Mouse (Mus musculus) midbrain, embryonic 11.5 days (tissue): Measurements from ENCODE around the gene Sugct. TPM values are rescaled to one million over a fixed set of nuclear protein-coding genes. Genes with fewer than 3 reads are reported as not detected.

Source experiments
- ATAC-seq: fragments of 200-750 bp; cut with Nextera tagmentation; 2 replicates; pipeline ENCODE4 v1.8.0; 2017; ENCODE audit warnings: moderate TSS enrichment, moderate library complexity; ENCODE audit not compliant: low FRiP score
- DNase-seq: peaks from one replicate; pipeline ENCODE4 v3.0.0; 2015; ENCODE audit warnings: low spot score; ENCODE audit errors: missing footprints
- H3K27ac ChIP-seq: fragments of 300-500 bp; sonication (generic); 2 replicates; pipeline ENCODE4 v1.5.1; 2014; ENCODE audit warnings: low read depth, low read length
- H3K27me3 ChIP-seq: fragments of 300-500 bp; sonication (generic); 2 replicates; pipeline ENCODE4 v1.6.1; 2014; ENCODE audit warnings: mild to moderate bottlenecking, low read length, moderate library complexity, mixed read lengths; ENCODE audit not compliant: control insufficient read depth, insufficient read depth
- H3K36me3 ChIP-seq: fragments of 300-500 bp; sonication (generic); 2 replicates; pipeline ENCODE4 v1.6.1; 2014; ENCODE audit warnings: mild to moderate bottlenecking, low read length, moderate library complexity, mixed read lengths; ENCODE audit not compliant: control insufficient read depth, insufficient read depth
- H3K4me1 ChIP-seq: fragments of 300-500 bp; sonication (generic); 2 replicates; pipeline ENCODE4 v1.6.1; 2014; ENCODE audit warnings: low read length; ENCODE audit not compliant: control insufficient read depth, insufficient read depth
- H3K4me2 ChIP-seq: fragments of 300-500 bp; sonication (generic); 2 replicates; pipeline ENCODE4 v1.6.1; 2014; ENCODE audit warnings: mild to moderate bottlenecking, moderate library complexity
- H3K4me3 ChIP-seq: fragments of 300-500 bp; sonication (generic); 2 replicates; pipeline ENCODE4 v1.5.1; 2014; ENCODE audit warnings: low read depth, low read length
- H3K9ac ChIP-seq: fragments of 300-500 bp; sonication (generic); 2 replicates; pipeline ENCODE4 v1.6.1; 2014; ENCODE audit warnings: low read length
- H3K9me3 ChIP-seq: fragments of 300-500 bp; sonication (generic); 2 replicates; pipeline ENCODE4 v1.6.1; 2016; ENCODE audit warnings: low read length; ENCODE audit not compliant: control insufficient read depth
- WGBS: fragments of 180-500 bp; shearing (Covaris S2); extraction: QIAGEN DNeasy Blood & Tissue Kit; methylation state at CpG from one replicate; pipeline ENCODE4 v1.1.7; 2014; 5-methylcytosine and 5-hydroxymethylcytosine counted together
- polyA plus RNA-seq: library from polyadenylated mRNA; unstranded; fragments of >200 nt; fragmentation: Nextera tagmentation; extraction: Ambion mirVana; gene quantifications from 2 replicates; pipeline ENCODE4 v1.2.1, GENCODE M21; 2014

Sugct gene
- polyA plus RNA-seq, 1 experiment from 2014 or later: 3.3 TPM

- no peak overlapping the region for H3K9ac ChIP-seq
- no peak overlapping the region for H3K27ac ChIP-seq
- no peaks in the 10 kb centered on the region for H3K36me3 ChIP-seq
- H3K4me1 ChIP-seq: no peaks in the 10 kb centered on the region
- no peaks in the 10 kb centered on the region for H3K27me3 ChIP-seq
- no peak overlapping the region for H3K4me3 ChIP-seq
- ATAC-seq: no peak
- no peak for DNase-seq
- no peak overlapping the region for H3K4me2 ChIP-seq
- H3K9me3 ChIP-seq: no peaks in the 10 kb centered on the region
Measured at GRCm38 (mm10) chr13:17638008-17638407, 57.3 kb downstream of the Sugct start.

GRCm38 (mm10) chr13:17627108-17627507 lies 68.2 kb downstream of the Sugct start:
- Histone ChIP-seq H3K9me3 (no peaks in the 10 kb centered on the region), H3K4me1 (no peaks in the 10 kb centered on the region), H3K36me3 (no peaks in the 10 kb centered on the region), H3K4me2 (no peak overlapping the region), H3K27me3 (no peaks in the 10 kb centered on the region), H3K9ac (no peak overlapping the region), H3K27ac (no peak overlapping the region), H3K4me3 (no peak overlapping the region)
- ATAC-seq: no peak
- DNase-seq: no peak
- 92% methylated on average over 5 of the region's 5 CpGs for WGBS

- ATAC-seq (no peak), DNase-seq (no peak)
- no peaks in the 10 kb centered on the region for H3K9me3 ChIP-seq
- no peak overlapping the region for H3K27ac ChIP-seq
- no peak overlapping the region for H3K4me2 ChIP-seq
- no peaks in the 10 kb centered on the region for H3K4me1 ChIP-seq
- H3K27me3 ChIP-seq: no peaks in the 10 kb centered on the region
- H3K36me3 ChIP-seq: no peaks in the 10 kb centered on the region
- H3K4me3 ChIP-seq: no peak overlapping the region
- H3K9ac ChIP-seq: no peak overlapping the region
Measured at GRCm38 (mm10) chr13:17624976-17625375, 70.4 kb downstream of the Sugct start.

- Histone ChIP-seq H3K9me3 (no peaks in the 10 kb centered on the region), H3K4me3 (no peak overlapping the region), H3K27ac (no peak overlapping the region), H3K4me2 (no peak overlapping the region), H3K27me3 (no peaks in the 10 kb centered on the region), H3K4me1 (no peaks in the 10 kb centered on the region), H3K36me3 (no peaks in the 10 kb centered on the region), H3K9ac (no peak overlapping the region)
- DNase-seq (no peak), ATAC-seq (no peak)
- WGBS: 86% methylated on average over 1 of the region's 1 CpGs
Measured at GRCm38 (mm10) chr13:17606217-17606616, 89.1 kb downstream of the Sugct start.

GRCm38 (mm10) chr13:17604670-17605069 lies 90.7 kb downstream of the Sugct start:
- Histone ChIP-seq H3K4me3 (no peak overlapping the region), H3K9me3 (no peaks in the 10 kb centered on the region), H3K9ac (no peak overlapping the region), H3K4me2 (no peak overlapping the region), H3K36me3 (no peaks in the 10 kb centered on the region), H3K4me1 (no peaks in the 10 kb centered on the region), H3K27me3 (no peaks in the 10 kb centered on the region), H3K27ac (no peak overlapping the region)
- DNase-seq (no peak), ATAC-seq (no peak)
- WGBS: 62% methylated on average over 3 of the region's 3 CpGs

GRCm38 (mm10) chr13:17603756-17604155 lies 91.6 kb downstream of the Sugct start:
- Histone ChIP-seq H3K27me3 (no peaks in the 10 kb centered on the region), H3K36me3 (no peaks in the 10 kb centered on the region), H3K9me3 (no peaks in the 10 kb centered on the region), H3K4me1 (no peaks in the 10 kb centered on the region), H3K4me3 (no peak overlapping the region), H3K9ac (no peak overlapping the region), H3K27ac (no peak overlapping the region), H3K4me2 (no peak overlapping the region)
- no peak for DNase-seq
- ATAC-seq: no peak
- 90% methylated on average over 5 of the region's 5 CpGs for WGBS

- Histone ChIP-seq H3K36me3 (no peaks in the 10 kb centered on the region), H3K27me3 (no peaks in the 10 kb centered on the region), H3K4me1 (no peaks in the 10 kb centered on the region), H3K27ac (no peak overlapping the region), H3K4me2 (no peak overlapping the region), H3K9me3 (no peaks in the 10 kb centered on the region), H3K9ac (no peak overlapping the region), H3K4me3 (no peak overlapping the region)
- no peak for ATAC-seq
- 57% methylated on average over 3 of the region's 3 CpGs for WGBS
- no peak for DNase-seq
Measured at GRCm38 (mm10) chr13:17585267-17585913, 110.0 kb downstream of the Sugct start.

GRCm38 (mm10) chr13:17584804-17585203 lies 110.5 kb downstream of the Sugct start:
- ATAC-seq (peak; percentile 76), DNase-seq (no peak)
- no peak overlapping the region for H3K9ac ChIP-seq
- H3K27me3 ChIP-seq: no peaks in the 10 kb centered on the region
- no peaks in the 10 kb centered on the region for H3K4me1 ChIP-seq
- H3K4me3 ChIP-seq: no peak overlapping the region
- no peak overlapping the region for H3K4me2 ChIP-seq
- H3K27ac ChIP-seq: no peak overlapping the region
- H3K9me3 ChIP-seq: no peaks in the 10 kb centered on the region
- no peaks in the 10 kb centered on the region for H3K36me3 ChIP-seq

GRCm38 (mm10) chr13:17581684-17582083 lies 113.7 kb downstream of the Sugct start:
- peak; percentile 75 for ATAC-seq
- H3K9ac ChIP-seq: no peak overlapping the region
- no peaks in the 10 kb centered on the region for H3K27me3 ChIP-seq
- no peak overlapping the region for H3K4me2 ChIP-seq
- H3K9me3 ChIP-seq: no peaks in the 10 kb centered on the region
- no peaks in the 10 kb centered on the region for H3K4me1 ChIP-seq
- no peak overlapping the region for H3K4me3 ChIP-seq
- H3K27ac ChIP-seq: no peak overlapping the region
- DNase-seq: no peak
- H3K36me3 ChIP-seq: no peaks in the 10 kb centered on the region
- WGBS: 15% methylated on average over 2 of the region's 2 CpGs
